Mouse (Mus musculus) midbrain, postnatal 0 days (tissue): ENCODE results near the gene Ubr4. TPM values are rescaled to one million over a fixed set of nuclear protein-coding genes. Genes with fewer than 3 reads are reported as not detected.
"Not testable (repeated sequence)": the region's sequence is repeated elsewhere in the genome, so short reads cannot be mapped to it uniquely, and the experiment has no call there.

Experiments
- ATAC-seq: fragments of 200-750 bp; cut with Nextera tagmentation; 2 replicates; pipeline ENCODE4 v1.8.0; 2017; ENCODE audit warnings: moderate number of reproducible peaks, mild to moderate bottlenecking, moderate TSS enrichment, moderate library complexity; ENCODE audit not compliant: low FRiP score
- DNase-seq: peaks from one replicate; pipeline ENCODE4 v3.0.0-alpha.2; 2015; ENCODE audit warnings: low spot score
- H3K27ac ChIP-seq: fragments of 300-500 bp; sonication (generic); 2 replicates; pipeline ENCODE4 v1.5.1; 2014; ENCODE audit warnings: low read depth, mild to moderate bottlenecking, low read length, mixed read lengths
- H3K27me3 ChIP-seq: fragments of 300-500 bp; sonication (generic); 2 replicates; pipeline ENCODE4 v1.6.1; 2014; ENCODE audit warnings: low read length, control low read depth, mixed read lengths; ENCODE audit not compliant: insufficient read depth
- H3K36me3 ChIP-seq: fragments of 300-500 bp; sonication (generic); 2 replicates; pipeline ENCODE4 v1.6.1; 2014; ENCODE audit warnings: low read length, control low read depth, mixed read lengths; ENCODE audit not compliant: insufficient read depth
- H3K4me1 ChIP-seq: fragments of 300-500 bp; sonication (generic); 2 replicates; pipeline ENCODE4 v1.6.1; 2014; ENCODE audit warnings: mild to moderate bottlenecking, control low read depth, antibody characterized with exemption, low read length, mixed read lengths; ENCODE audit not compliant: insufficient read depth
- H3K4me2 ChIP-seq: fragments of 300-500 bp; sonication (generic); 2 replicates; pipeline ENCODE4 v1.6.1; 2014; ENCODE audit warnings: low read depth, mild to moderate bottlenecking, low read length, mixed read lengths; ENCODE audit not compliant: poor library complexity, severe bottlenecking
- H3K4me3 ChIP-seq: fragments of 300-500 bp; sonication (generic); 2 replicates; pipeline ENCODE4 v1.5.1; 2014; ENCODE audit warnings: low read depth, mild to moderate bottlenecking, low read length, moderate library complexity
- H3K9ac ChIP-seq: fragments of 300-500 bp; sonication (generic); replicated peaks from 2 replicates; pipeline ENCODE4 v1.6.1; 2014; ENCODE audit warnings: mild to moderate bottlenecking, low read length, moderate library complexity, mixed read lengths; ENCODE audit not compliant: poor library complexity, severe bottlenecking
- H3K9me3 ChIP-seq: fragments of 300-500 bp; sonication (generic); 2 replicates; pipeline ENCODE4 v1.6.1; 2016; ENCODE audit warnings: low read length, control low read depth
- CTCF ChIP-seq: IDR thresholded peaks from 2 replicates; pipeline ENCODE4 v1.5.1; 2016; ENCODE audit warnings: antibody characterized with exemption, mild to moderate bottlenecking
- WGBS: fragments of 180-500 bp; shearing (Covaris S2); extraction: QIAGEN DNeasy Blood & Tissue Kit; methylation state at CpG from one replicate; pipeline ENCODE4 v1.1.7; 2014; 5-methylcytosine and 5-hydroxymethylcytosine counted together
- polyA plus RNA-seq: library from polyadenylated mRNA; unstranded; fragments of >200 nt; fragmentation: Nextera tagmentation; extraction: Ambion mirVana; gene quantifications from 2 replicates; pipeline ENCODE4 v1.2.1, GENCODE M21; 2015
- total RNA-seq: library from RNA; depleted of rRNA; stranded (reverse); fragments of >200 nt; gene quantifications from 2 replicates; pipeline ENCODE4 v1.2.3, GENCODE M21; 2014

The Ubr4 gene
- total and polyA plus RNA-seq, 2 experiments from 2014 or later: 63.6 to 176 TPM

- H3K9me3 ChIP-seq: no peaks in the 10 kb centered on the region
- ATAC-seq: no peak
- H3K27me3 ChIP-seq: no peaks in the 10 kb centered on the region
- H3K9ac ChIP-seq: peak overlapping the region; percentile 77
- H3K4me1 ChIP-seq: peaks cover 15% of the 10 kb centered on the region
- no peak for DNase-seq
- 57% methylated on average over 4 of the region's 4 CpGs for WGBS
- H3K4me3 ChIP-seq: peak overlapping the region; percentile 84
- no peak for TF ChIP-seq CTCF
- peaks cover 10% of the 10 kb centered on the region; the same call in 1 of the 2 replicates for H3K36me3 ChIP-seq
- peak overlapping the region; percentile 92 for H3K4me2 ChIP-seq
- no peak overlapping the region for H3K27ac ChIP-seq
Measured at GRCm38 (mm10) chr4:139381452-139381845, 29.0 kb downstream of the Ubr4 start.

- Histone ChIP-seq H3K9me3 (no peaks in the 10 kb centered on the region), H3K9ac (no peak overlapping the region), H3K4me3 (no peak overlapping the region), H3K4me1 (peaks cover 15% of the 10 kb centered on the region), H3K27me3 (no peaks in the 10 kb centered on the region), H3K27ac (no peak overlapping the region), H3K4me2 (no peak overlapping the region), H3K36me3 (peaks cover 7% of the 10 kb centered on the region; the same call in 1 of the 2 replicates)
- ATAC-seq (no peak), DNase-seq (no peak)
- WGBS: 76% methylated on average over 7 of the region's 7 CpGs
- no peak for TF ChIP-seq CTCF
Measured at GRCm38 (mm10) chr4:139382231-139382630, 29.8 kb downstream of the Ubr4 start.

- H3K9me3 ChIP-seq, ATAC-seq, H3K4me1 ChIP-seq, H3K4me2 ChIP-seq, H3K9ac ChIP-seq, H3K4me3 ChIP-seq, DNase-seq, H3K27ac ChIP-seq, H3K27me3 ChIP-seq: not testable (repeated sequence)
- WGBS: 93% methylated on average over 5 of the region's 5 CpGs
- peaks cover 14% of the 10 kb centered on the region for H3K36me3 ChIP-seq
Measured at GRCm38 (mm10) chr4:139385841-139386240, 33.4 kb downstream of the Ubr4 start.

GRCm38 (mm10) chr4:139386869-139387319 is 34.5 kb downstream of the Ubr4 start:
- Histone ChIP-seq H3K4me1 (peaks cover 6% of the 10 kb centered on the region; the same call in 1 of the 2 replicates), H3K4me2 (no peak overlapping the region), H3K9ac (no peak overlapping the region), H3K4me3 (no peak overlapping the region), H3K27me3 (no peaks in the 10 kb centered on the region), H3K27ac (no peak overlapping the region), H3K36me3 (peaks cover 25% of the 10 kb centered on the region), H3K9me3 (no peaks in the 10 kb centered on the region)
- ATAC-seq (no peak), DNase-seq (peak; percentile 9)
- TF ChIP-seq CTCF: no peak
- WGBS: 66% methylated on average over 6 of the region's 6 CpGs

- Histone ChIP-seq H3K4me1 (no peaks in the 10 kb centered on the region), H3K27me3 (no peaks in the 10 kb centered on the region), H3K27ac (no peak overlapping the region), H3K9me3 (no peaks in the 10 kb centered on the region), H3K4me3 (no peak overlapping the region), H3K36me3 (peaks cover 49% of the 10 kb centered on the region), H3K4me2 (no peak overlapping the region), H3K9ac (no peak overlapping the region)
- ATAC-seq (no peak), DNase-seq (no peak)
- WGBS: 92% methylated on average over 4 of the region's 4 CpGs
- TF ChIP-seq CTCF: no peak
Measured at GRCm38 (mm10) chr4:139389557-139389956, 37.1 kb downstream of the Ubr4 start.

- H3K9me3 ChIP-seq: no peaks in the 10 kb centered on the region
- no peaks in the 10 kb centered on the region for H3K4me1 ChIP-seq
- DNase-seq (no peak), ATAC-seq (no peak)
- H3K9ac ChIP-seq: no peak overlapping the region
- no peak for TF ChIP-seq CTCF
- no peak overlapping the region for H3K4me3 ChIP-seq
- H3K27me3 ChIP-seq: no peaks in the 10 kb centered on the region
- H3K27ac ChIP-seq: no peak overlapping the region
- WGBS: 82% methylated on average over 2 of the region's 2 CpGs
- H3K36me3 ChIP-seq: peaks cover 88% of the 10 kb centered on the region
- no peak overlapping the region for H3K4me2 ChIP-seq
Measured at GRCm38 (mm10) chr4:139395431-139395830, 43.0 kb downstream of the Ubr4 start.
